Mouse (Mus musculus) heart, postnatal 25 days (tissue): Measurements from ENCODE around the gene Dnajb11. TPM values are rescaled to one million over a fixed set of nuclear protein-coding genes. Genes with fewer than 3 reads are reported as not detected.

Source experiments
- DNase-seq: peaks from one replicate; pipeline ENCODE4 v3.0.0; 2022; ENCODE audit warnings: low spot score
- intact Hi-C: fragments of 180-260 bp; cut with DNase I; formaldehyde crosslinking; loops from one replicate; pipeline ENCODE4 v1.15.1; 2025
- total RNA-seq, 2 experiments: library from RNA; stranded (reverse); gene quantifications; 2 replicates each; pipeline ENCODE4 v1.2.3; 2021

Dnajb11 gene
- total RNA-seq, 2 experiments from 2014 or later = 54.0 to 65.7 TPM

DNA sequence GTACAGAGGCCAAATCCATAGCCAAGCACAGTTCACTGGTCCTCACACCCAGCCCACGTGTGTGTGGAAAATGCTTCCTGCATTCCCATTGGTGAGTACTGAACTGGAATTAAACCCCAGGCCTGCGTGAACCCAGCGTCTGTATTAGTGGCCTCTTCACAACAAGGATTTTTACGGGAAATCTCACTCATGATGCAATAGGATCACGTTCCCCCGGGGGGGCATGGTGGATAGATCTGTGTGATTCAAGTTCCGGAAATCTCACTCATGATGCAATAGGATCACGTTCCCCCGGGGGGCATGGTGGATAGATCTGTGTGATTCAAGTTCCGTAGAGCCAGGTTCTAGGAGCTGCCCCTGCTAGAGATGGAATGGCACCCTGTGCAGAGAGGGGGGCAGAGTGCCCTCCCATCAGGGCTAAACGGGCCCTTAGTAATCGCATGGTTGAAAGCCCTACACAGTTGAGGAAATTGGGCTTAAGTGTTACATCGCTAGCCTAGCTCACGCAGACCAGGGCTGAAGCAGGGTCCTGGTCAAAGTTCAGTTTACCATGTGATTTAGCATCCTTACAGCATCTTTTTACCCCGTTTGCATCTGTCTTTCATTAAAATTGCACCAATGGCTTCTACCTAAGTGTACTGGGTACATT lies 61.1 kb downstream of the Dnajb11 start:
- intact Hi-C loops = no loop called here

DNA sequence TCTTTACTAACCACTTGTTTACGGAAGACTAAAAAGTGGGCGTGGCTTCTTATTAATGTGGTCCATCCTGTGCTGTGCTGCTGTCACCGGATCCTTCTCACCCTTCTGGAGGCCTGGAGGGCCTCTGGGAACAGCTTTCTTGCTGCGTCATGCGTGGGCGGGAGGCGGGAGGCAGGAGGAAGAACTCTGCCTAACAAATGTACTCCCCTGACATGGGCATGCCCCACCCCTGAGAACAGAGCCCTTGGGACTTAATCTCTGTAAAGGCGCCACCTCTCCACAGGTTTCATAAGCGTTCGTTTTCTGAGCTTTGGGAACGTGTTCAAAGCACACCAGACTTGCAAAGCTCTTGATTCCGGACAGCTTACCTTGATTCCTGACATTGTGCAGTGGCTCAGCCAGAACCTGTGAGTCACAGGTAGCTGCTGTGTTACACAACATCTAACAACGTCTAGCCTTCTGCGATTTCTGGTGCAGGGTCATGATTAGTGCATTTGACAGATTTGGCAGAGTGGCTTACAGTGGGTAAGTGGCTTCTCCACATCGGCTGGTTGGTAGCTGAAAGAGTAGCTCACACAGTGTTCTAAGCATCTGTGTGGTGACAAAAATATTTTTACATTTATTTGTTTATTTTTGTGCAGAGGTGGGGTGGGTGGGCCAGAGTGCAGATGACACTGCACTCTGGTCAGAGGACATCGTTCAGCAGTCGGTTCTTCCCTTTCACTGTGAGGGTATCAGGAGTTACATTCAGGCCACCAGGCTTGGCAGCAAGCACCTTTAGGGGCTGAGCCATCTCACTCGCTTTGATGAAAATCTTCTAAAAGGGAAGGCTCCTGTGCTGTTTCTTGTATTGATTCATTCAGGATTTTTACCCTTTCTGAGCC lies 62.6 kb downstream of the Dnajb11 start:
- DNase-seq = peak; percentile 22
- intact Hi-C loops = no loop called here

More for the DNA sequence above, 61.1 kb downstream of the Dnajb11 start:
- DNase-seq = no peak

DNA sequence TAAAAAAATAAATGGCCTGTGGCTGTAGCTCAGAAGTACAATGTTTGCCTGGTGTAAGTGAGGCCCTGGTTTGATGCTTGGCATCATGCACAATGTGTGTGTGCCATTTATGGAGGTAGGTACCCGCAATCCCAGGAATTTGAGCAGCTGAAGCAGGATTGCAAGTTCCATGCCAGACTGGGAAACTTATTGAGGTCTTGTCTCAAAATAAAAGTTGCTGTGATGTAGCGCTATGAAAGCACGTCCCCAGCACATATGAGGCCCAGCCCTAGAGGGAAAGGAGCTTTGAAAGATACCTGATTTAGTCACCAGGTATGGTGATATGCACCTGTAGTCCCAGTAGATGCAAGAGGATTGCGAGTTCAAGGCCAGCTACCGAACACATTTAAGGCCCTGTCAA lies 64.1 kb downstream of the Dnajb11 start:
- intact Hi-C loops = no loop called here
- DNase-seq = no peak

- DNase-seq = no peak
- intact Hi-C loops = no loop called here
Measured at GRCm38 (mm10) chr16:22922433-22922832, 64.8 kb downstream of the Dnajb11 start.

Other genes starting within 250 kb of the Dnajb11 start
- gene Dgkg, start 200.6 kb upstream of the Dnajb11 start, total RNA-seq = under 1 TPM; 0.50 to 0.57 TPM
- not detected for gene Crygs, start 46.3 kb upstream of the Dnajb11 start, total RNA-seq
- gene Tbccd1, start 176 bp upstream of the Dnajb11 start, total RNA-seq = 10 to 100 TPM; 11.1 to 13.4 TPM
- 10 to 100 TPM in 1 of 2 experiments, 1 to 10 TPM in 1; 9.7 to 11.6 TPM for gene Ahsg, start 33.4 kb downstream of the Dnajb11 start, total RNA-seq
- under 1 TPM in 1 of 2 experiments, not detected in 1; 0.21 TPM for gene Fetub, start 60.5 kb downstream of the Dnajb11 start, total RNA-seq
- not detected for gene Hrg, start 93.2 kb downstream of the Dnajb11 start, total RNA-seq
- gene Kng2, start 171.6 kb downstream of the Dnajb11 start, total RNA-seq = under 1 TPM in 1 of 2 experiments, not detected in 1; 0.22 TPM
- gene Kng1, start 200.0 kb downstream of the Dnajb11 start, total RNA-seq = not detected
- gene Eif4a2, start 249.6 kb downstream of the Dnajb11 start, total RNA-seq = 100 to 1,000 TPM; 300 to 346 TPM